Mouse (Mus musculus) stomach, postnatal 0 days (tissue): Measurements from ENCODE around the gene Mettl26. TPM values are rescaled to one million over a fixed set of nuclear protein-coding genes. Genes with fewer than 3 reads are reported as not detected.

ENCODE experiments used
- ATAC-seq: fragments of 200-750 bp; cut with Nextera tagmentation; 2 replicates; pipeline ENCODE4 v1.8.0; 2017; ENCODE audit not compliant: low FRiP score, low TSS enrichment
- DNase-seq: peaks from one replicate; pipeline ENCODE4 v3.0.0-alpha.2; 2016; ENCODE audit warnings: low spot score
- H3K27ac ChIP-seq: fragments of 300-500 bp; sonication (generic); replicated peaks from 2 replicates; pipeline ENCODE4 v1.5.1; 2014; ENCODE audit warnings: mild to moderate bottlenecking, control low read depth
- H3K27me3 ChIP-seq: fragments of 300-500 bp; sonication (generic); 2 replicates; pipeline ENCODE4 v1.6.1; 2014; ENCODE audit warnings: low read length; ENCODE audit not compliant: control insufficient read depth, insufficient read depth
- H3K36me3 ChIP-seq: fragments of 300-500 bp; sonication (generic); 2 replicates; pipeline ENCODE4 v1.6.1; 2014; ENCODE audit warnings: low read length, mixed read lengths; ENCODE audit not compliant: control insufficient read depth, insufficient read depth
- H3K4me1 ChIP-seq: fragments of 300-500 bp; sonication (generic); replicated peaks from 2 replicates; pipeline ENCODE4 v1.6.1; 2014; ENCODE audit warnings: antibody characterized with exemption; ENCODE audit not compliant: control insufficient read depth, insufficient read depth
- H3K4me2 ChIP-seq: fragments of 300-500 bp; sonication (generic); replicated peaks from 2 replicates; pipeline ENCODE4 v1.6.1; 2014; ENCODE audit warnings: low read depth, mild to moderate bottlenecking, control low read depth, moderate library complexity
- H3K4me3 ChIP-seq: fragments of 300-500 bp; sonication (generic); 2 replicates; pipeline ENCODE4 v1.5.1; 2014; ENCODE audit warnings: low read depth, low read length, control low read depth
- H3K9ac ChIP-seq: fragments of 300-500 bp; sonication (generic); 2 replicates; pipeline ENCODE4 v1.6.1; 2014; ENCODE audit warnings: mild to moderate bottlenecking, low read length, control low read depth, mixed read lengths
- H3K9me3 ChIP-seq: fragments of 300-500 bp; sonication (generic); 2 replicates; pipeline ENCODE4 v1.6.1; 2016; ENCODE audit warnings: low read length; ENCODE audit not compliant: control insufficient read depth
- CTCF ChIP-seq: IDR thresholded peaks from 2 replicates; pipeline ENCODE4 v1.5.1; 2016; ENCODE audit warnings: antibody characterized with exemption, low read depth, mild to moderate bottlenecking, moderate library complexity
- EP300 ChIP-seq: optimal IDR thresholded peaks from 2 replicates; pipeline ENCODE3; 2016; ENCODE audit warnings: antibody characterized with exemption
- WGBS: fragments of 180-500 bp; shearing (Covaris S2); extraction: QIAGEN DNeasy Blood & Tissue Kit; methylation state at CpG from one replicate; pipeline ENCODE4 v1.1.7; 2014; 5-methylcytosine and 5-hydroxymethylcytosine counted together
- polyA plus RNA-seq: library from polyadenylated mRNA; unstranded; fragments of >200 nt; fragmentation: Nextera tagmentation; extraction: Ambion mirVana; gene quantifications from 2 replicates; pipeline ENCODE4 v1.2.1, GENCODE M21; 2015

Mettl26 gene
- polyA plus RNA-seq, 1 experiment from 2014 or later = 52.9 TPM

DNA sequence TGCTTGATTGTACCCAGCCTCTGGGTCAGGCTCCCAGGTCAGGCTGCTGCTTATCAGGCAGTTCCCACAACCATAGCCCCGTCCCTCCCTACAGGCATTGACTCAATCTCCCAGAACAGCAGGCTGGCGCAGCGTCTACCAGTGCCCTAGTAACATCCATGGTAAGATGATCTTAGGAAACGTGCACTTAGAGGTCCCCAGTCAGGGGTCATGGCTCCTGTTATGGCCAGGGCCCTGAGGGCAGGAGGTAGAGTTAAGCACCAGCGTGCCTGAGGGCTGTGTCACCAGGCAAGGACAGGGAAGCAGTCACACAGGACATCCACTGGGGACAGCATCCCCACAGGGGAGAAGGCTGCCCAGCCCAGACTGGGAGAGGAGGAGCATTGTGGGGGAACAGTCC lies 7.4 kb downstream of the Mettl26 start:
- DNase-seq (no peak), ATAC-seq (no peak)
- H3K4me3 ChIP-seq = no peak overlapping the region
- H3K4me1 ChIP-seq = no peaks in the 10 kb centered on the region
- 53% methylated on average over 5 of the region's 5 CpGs for WGBS
- H3K9me3 ChIP-seq = no peaks in the 10 kb centered on the region
- H3K36me3 ChIP-seq = peaks cover 19% of the 10 kb centered on the region; the same call in 1 of the 2 replicates
- no peak overlapping the region; the same call in 1 of the 2 replicates for H3K9ac ChIP-seq
- no peak overlapping the region for H3K4me2 ChIP-seq
- H3K27me3 ChIP-seq = no peaks in the 10 kb centered on the region
- TF ChIP-seq EP300 (no peak), CTCF (peak; percentile 28; the same call in 1 of the 2 replicates)
- no peak overlapping the region for H3K27ac ChIP-seq

DNA sequence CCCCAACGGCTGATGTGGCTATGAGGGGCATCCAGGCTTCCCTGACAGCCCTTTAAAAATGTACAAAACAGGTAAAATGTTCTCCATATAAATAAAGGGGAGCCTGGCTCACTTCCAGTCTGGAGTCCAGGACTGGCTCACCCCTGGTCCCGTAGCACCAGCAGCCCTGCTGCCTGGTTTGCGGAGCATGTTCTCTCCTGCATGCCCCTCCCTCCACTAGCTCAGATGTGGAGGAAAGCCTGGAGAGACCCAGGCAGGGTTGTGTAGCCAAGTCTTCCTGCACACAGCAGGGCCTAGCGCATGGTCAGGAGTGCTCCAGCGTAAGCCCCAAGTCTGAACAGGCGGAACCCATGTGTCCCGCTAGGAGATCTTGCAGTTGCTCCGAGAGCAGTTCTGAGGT lies 8.4 kb downstream of the Mettl26 start:
- H3K36me3 ChIP-seq = peaks cover 18% of the 10 kb centered on the region
- no peak for TF ChIP-seq CTCF
- TF ChIP-seq EP300 = no peak
- no peak overlapping the region for H3K27ac ChIP-seq
- no peaks in the 10 kb centered on the region for H3K9me3 ChIP-seq
- no peak overlapping the region for H3K4me2 ChIP-seq
- H3K4me1 ChIP-seq = no peaks in the 10 kb centered on the region
- DNase-seq (no peak), ATAC-seq (no peak)
- WGBS = 83% methylated on average over 8 of the region's 8 CpGs
- no peak overlapping the region for H3K9ac ChIP-seq
- no peaks in the 10 kb centered on the region for H3K27me3 ChIP-seq
- no peak overlapping the region for H3K4me3 ChIP-seq

GRCm38 (mm10) chr17:25883824-25884223 lies 8.9 kb downstream of the Mettl26 start:
- H3K4me3 ChIP-seq = no peak overlapping the region
- peaks cover 16% of the 10 kb centered on the region for H3K36me3 ChIP-seq
- H3K4me1 ChIP-seq = no peaks in the 10 kb centered on the region
- DNase-seq (no peak), ATAC-seq (no peak)
- H3K9me3 ChIP-seq = no peaks in the 10 kb centered on the region
- no peak overlapping the region for H3K27ac ChIP-seq
- WGBS = 93% methylated on average over 3 of the region's 3 CpGs
- no peak overlapping the region for H3K4me2 ChIP-seq
- no peaks in the 10 kb centered on the region for H3K27me3 ChIP-seq
- TF ChIP-seq EP300 (no peak), CTCF (no peak; the same call in 1 of the 2 replicates)
- no peak overlapping the region for H3K9ac ChIP-seq

DNA sequence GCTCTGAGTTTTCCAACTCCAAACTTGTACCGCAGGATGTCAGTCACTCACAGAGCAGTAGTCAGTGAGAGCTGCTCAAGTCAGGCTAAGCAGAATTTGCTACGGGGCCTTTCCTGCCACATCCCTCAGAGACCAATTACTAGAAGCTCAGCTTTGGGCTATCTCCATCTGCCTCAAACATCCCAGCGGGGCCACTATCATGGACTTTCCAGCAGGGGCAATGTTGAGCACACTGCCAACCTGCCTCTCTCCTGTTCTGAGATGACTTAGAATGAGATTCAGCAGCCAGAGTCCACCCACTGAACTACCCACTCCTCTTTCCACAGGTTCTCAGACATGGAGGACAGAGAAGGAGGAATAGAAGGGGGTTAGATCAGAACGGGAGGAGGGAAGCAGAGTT lies 10.8 kb downstream of the Mettl26 start:
- Histone ChIP-seq H3K4me1 (no peaks in the 10 kb centered on the region), H3K9ac (no peak overlapping the region), H3K4me3 (no peak overlapping the region), H3K4me2 (no peak overlapping the region), H3K9me3 (no peaks in the 10 kb centered on the region), H3K27ac (no peak overlapping the region), H3K27me3 (no peaks in the 10 kb centered on the region), H3K36me3 (peaks cover 16% of the 10 kb centered on the region)
- DNase-seq (no peak), ATAC-seq (peak; percentile 18; the same call in 1 of the 2 replicates)
- WGBS = 73% methylated on average over 4 of the region's 4 CpGs
- TF ChIP-seq CTCF (peak; percentile 64), EP300 (no peak)

GRCm38 (mm10) chr17:25886806-25887205 lies 11.9 kb downstream of the Mettl26 start:
- Histone ChIP-seq H3K27ac (no peak overlapping the region), H3K9ac (no peak overlapping the region), H3K27me3 (no peaks in the 10 kb centered on the region), H3K36me3 (peaks cover 16% of the 10 kb centered on the region), H3K4me1 (no peaks in the 10 kb centered on the region), H3K9me3 (no peaks in the 10 kb centered on the region), H3K4me3 (no peak overlapping the region), H3K4me2 (no peak overlapping the region)
- DNase-seq = no peak
- TF ChIP-seq EP300 = no peak
- no peak for TF ChIP-seq CTCF
- ATAC-seq = no peak

- 73% methylated on average over 10 of the region's 10 CpGs for WGBS
- Histone ChIP-seq H3K27ac (no peak overlapping the region), H3K27me3 (no peaks in the 10 kb centered on the region), H3K9ac (no peak overlapping the region), H3K4me1 (no peaks in the 10 kb centered on the region), H3K36me3 (peaks cover 16% of the 10 kb centered on the region), H3K4me3 (no peak overlapping the region), H3K9me3 (no peaks in the 10 kb centered on the region), H3K4me2 (no peak overlapping the region)
- no peak for TF ChIP-seq CTCF
- no peak for TF ChIP-seq EP300
- ATAC-seq (no peak), DNase-seq (no peak)
Measured at GRCm38 (mm10) chr17:25887467-25887866, 12.6 kb downstream of the Mettl26 start.
